Mouse (Mus musculus) MEL (cell line): ENCODE measurements around the gene Cpt1a.

Experiments used
- CHD1 ChIP-seq: IDR thresholded peaks from 2 replicates; pipeline ENCODE4 v1.6.1; 2012; ENCODE audit warnings: low read depth, mild to moderate bottlenecking, inconsistent platforms, low read length, improper control_type of control experiment
- CHD2 ChIP-seq: IDR thresholded peaks from 2 replicates; pipeline ENCODE4 v1.6.1; 2011; ENCODE audit warnings: low read length, improper control_type of control experiment
- CTCF ChIP-seq, 3 experiments: IDR thresholded peaks in 2 of 3; conservative IDR thresholded peaks in 1 of 3; 2 replicates each; pipeline ENCODE4 v1.5.1; 2011 to 2012; ENCODE audit warnings: low read length in 3 of 3, low read depth in 2 of 3, mild to moderate bottlenecking in 2 of 3, improper control_type of control experiment in 1 of 3, inconsistent platforms in 1 of 3, mixed read lengths in 1 of 3, moderate library complexity in 1 of 3; ENCODE audit not compliant: control insufficient read depth in 1 of 3, insufficient read depth in 1 of 3, poor library complexity in 1 of 3, severe bottlenecking in 1 of 3
- KAT2A ChIP-seq: conservative IDR thresholded peaks from 2 replicates; pipeline ENCODE4 v1.6.1; 2012; ENCODE audit warnings: low read depth, low read length, improper control_type of control experiment, inconsistent platforms
- USF1 ChIP-seq: IDR thresholded peaks from 2 replicates; pipeline ENCODE4 v1.6.1; 2014; ENCODE audit warnings: low read depth, mild to moderate bottlenecking, inconsistent platforms, low read length, improper control_type of control experiment, moderate library complexity

- TF ChIP-seq KAT2A = no peak
- peak; percentile 80 to 90 (median 86) for TF ChIP-seq CTCF (IDR thresholded peaks at IDR 0.05 in 2 of 3, conservative IDR thresholded peaks at IDR 0.05 in 1 of 3; ENCODE audit: control insufficient read depth in 1 of 3, insufficient read depth in 1 of 3, low read depth in 2 of 3, low read length in 3 of 3, poor library complexity in 1 of 3, severe bottlenecking in 1 of 3)
- no peak for TF ChIP-seq CHD1
- TF ChIP-seq CHD2 = no peak
- TF ChIP-seq USF1 = no peak
These were observed 30.1 kb upstream of the Cpt1a start for GRCm38 (mm10) chr19:3292028-3292427.
